Mouse (Mus musculus) activated CD4-positive, CD25-positive, alpha-beta regulatory T cell (primary cell): ENCODE data around the gene S1pr4. TPM values are rescaled to one million over a fixed set of nuclear protein-coding genes. Genes with fewer than 3 reads are reported as not detected.

Experiments used
- polyA plus RNA-seq, 2 experiments: library from polyadenylated mRNA; unstranded; fragments of 100-300 nt; shearing (Covaris generic); gene quantifications; one replicate each; pipeline ENCODE4 v1.2.1; 2017

S1pr4 gene
- polyA plus RNA-seq: 10 to 100 TPM; 64.8 to 91.5 TPM

DNA sequence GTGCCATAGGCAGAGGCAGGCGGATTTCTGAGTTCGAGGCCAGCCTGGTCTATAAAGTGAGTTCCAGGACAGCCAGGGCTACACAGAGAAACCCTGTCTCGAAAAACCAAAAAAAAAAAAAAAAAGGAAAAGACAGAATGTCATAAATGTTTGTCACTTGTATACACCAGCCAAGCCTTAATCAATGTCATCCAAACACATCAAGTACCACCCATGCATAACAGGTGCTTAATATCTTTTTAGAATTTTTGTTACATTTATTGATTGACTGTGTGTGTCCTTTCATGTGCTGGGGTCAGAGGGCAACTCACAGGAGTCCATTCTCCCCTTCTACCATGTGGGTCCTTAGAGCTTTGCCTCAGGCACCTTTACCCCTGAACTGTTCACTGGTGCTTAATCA lies at the start of gene S1pr4:
TSS of gene S1pr4 (minus strand) at position 101 of the 400 bp plus-strand sequence.

DNA sequence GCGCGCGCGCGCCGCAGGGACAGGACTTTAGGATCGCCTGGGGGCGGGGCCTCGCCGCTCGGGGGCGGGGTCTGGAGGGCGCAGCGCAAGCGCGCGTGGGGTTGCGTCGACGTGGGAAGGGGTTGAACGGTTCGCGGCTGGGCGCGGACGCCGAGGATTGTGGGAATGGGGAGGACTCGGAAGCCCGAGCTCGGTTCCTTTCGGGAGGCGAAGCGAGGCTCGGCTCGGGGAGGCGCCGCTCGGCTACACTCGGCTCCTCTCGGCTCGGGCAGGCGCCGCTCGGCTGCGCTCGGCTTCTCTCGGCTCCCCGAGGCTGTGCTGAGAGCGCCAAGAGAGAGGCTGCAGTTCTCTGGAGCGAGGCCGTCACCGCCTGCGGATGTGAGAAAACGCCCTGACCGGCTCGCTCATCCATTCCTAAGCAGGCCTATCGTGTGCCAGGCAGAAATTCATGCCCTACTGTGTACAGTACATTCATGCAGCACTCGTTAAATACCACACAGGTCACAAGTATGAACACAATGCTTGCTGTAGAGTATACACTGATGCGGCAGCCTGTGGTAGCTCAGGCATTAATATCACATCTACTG lies 45.3 kb upstream of the S1pr4 start, which contains the start of gene Gna11:
TSS of gene Gna11 (minus strand) at position 30 of the 587 bp plus-strand sequence.

DNA sequence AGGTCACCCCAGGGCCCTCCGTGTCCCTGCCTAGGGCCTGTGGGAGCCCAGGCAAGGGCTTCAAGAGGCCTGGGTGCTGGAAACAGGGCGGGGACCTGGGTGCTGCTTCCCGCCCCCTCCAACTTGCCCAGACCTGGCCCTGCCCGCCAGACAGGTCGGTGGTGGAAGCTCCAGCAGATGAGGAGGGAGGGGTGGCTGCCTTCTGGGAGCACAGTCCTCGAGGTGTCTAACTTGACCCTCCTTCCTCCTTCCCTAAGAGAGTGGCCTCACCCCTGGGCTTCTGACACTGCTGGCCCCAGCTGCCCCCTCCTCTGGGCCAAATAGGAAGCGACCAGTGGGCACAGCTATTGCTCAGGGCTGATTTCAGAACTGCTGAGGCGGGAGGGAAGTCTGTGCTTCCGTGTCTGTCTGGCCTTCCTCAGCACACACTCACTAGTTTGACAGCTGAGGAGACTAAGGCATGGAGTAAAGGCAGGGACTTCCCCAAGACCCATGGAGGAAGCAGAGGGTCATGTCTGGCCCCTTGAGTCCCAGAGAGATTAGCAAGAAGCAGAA lies 24.2 kb upstream of the S1pr4 start, which contains the start of gene Gna15:
TSS of gene Gna15 (minus strand) at position 175 of the 555 bp plus-strand sequence.

DNA sequence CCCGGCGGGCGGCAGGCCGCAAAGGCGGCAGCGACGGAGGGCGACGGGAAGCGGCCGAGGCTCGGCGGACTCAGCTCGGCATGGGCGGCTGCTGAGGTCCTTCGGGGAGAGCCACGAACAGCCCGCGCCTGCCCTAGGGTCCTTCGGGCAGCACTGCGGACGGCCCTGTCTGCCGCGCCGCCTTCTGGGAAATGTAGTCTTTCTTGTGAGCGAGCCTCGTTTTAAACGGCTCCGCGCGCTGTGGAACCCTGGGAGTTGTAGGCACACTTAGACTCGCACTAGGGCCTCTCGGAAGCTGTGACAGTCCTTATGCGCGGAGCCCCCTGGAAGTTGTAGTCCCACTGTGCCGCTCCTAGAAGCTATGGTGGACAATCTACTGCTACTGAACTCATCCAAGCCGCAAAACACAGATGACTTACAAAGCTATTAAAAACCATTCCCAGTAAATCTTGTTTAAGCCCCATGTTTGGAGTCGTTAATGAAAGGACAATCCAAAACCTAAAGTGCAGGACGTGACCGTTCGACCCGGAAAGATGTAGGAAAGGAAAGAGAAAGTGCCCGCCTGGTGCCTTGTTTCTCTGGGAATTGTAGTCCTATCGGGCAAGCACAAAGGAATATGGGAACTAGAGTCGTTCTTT lies 3.5 kb downstream of the S1pr4 start, which contains the start of gene Ncln:
TSS of gene Ncln (minus strand) at position 129 of the 638 bp plus-strand sequence.

DNA sequence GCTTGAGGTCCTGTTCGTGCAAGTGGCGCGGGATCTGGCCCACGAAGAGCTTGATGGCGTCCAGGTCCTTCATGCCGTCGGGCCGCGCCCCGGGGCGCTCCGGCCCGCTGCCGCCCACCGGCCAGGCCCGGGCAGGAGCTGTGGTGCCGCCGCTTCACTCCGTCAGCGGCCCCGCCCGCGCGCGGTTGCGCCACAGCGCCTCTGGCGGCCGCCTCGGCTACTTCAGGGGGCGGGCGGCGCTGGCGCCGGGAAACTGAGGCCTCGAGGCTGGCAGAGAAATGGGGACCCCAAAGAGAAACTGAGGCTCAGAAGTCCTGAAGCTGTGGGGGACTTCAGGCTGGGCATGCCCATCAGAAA lies 17.4 kb downstream of the S1pr4 start, which contains the start of gene Celf5:
TSS of gene Celf5 (minus strand) at position 177 of the 357 bp plus-strand sequence.

DNA sequence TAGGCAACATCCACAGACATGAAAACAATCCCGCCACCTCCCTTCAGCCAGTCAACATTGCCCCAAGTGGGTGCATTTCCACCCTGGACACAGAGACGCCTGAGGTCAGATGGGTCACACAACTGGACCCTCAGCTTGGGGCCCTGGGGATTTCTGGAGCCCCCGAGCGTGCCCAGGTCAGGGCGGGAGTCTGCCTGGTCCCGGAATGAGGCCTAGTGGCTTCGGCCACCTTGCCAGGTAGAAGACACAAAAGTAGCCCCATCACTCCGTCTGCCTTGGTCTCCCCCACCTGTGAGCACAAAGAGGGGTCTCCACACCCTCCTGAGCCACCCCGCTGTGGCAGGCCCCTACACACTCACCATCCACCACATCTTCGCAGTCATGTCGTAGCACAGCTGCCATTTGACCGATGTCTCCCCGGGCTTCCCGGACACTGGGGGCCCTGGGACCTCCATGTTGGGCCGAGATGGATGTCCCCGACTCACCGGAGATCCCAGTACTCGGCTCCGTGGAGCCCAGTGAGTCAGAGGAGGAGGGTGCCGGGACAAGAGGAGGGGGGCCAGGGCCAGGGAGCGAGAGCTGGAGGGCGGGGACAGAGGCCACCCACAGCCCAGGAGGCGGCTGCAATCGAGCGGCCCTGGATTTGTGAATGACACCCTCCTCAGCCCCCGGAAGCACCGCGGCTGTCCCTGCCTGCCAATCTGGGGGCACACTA lies 44.6 kb downstream of the S1pr4 start, which contains the start of gene Nfic:
TSS of gene Nfic (minus strand) at position 455 of the 715 bp plus-strand sequence.

Other genes starting within 250 kb of the S1pr4 start
- 100 to 1,000 TPM in 1 of 2 experiments, 10 to 100 TPM in 1; 63.7 to 239 TPM for gene Matk, start 247.2 kb downstream of the S1pr4 start, polyA plus RNA-seq
- gene Mrpl54, start 233.2 kb downstream of the S1pr4 start, polyA plus RNA-seq: 100 to 1,000 TPM; 153 to 154 TPM
- 10 to 100 TPM; 33.8 to 50.0 TPM for gene Apba3, start 233.2 kb downstream of the S1pr4 start, polyA plus RNA-seq
- gene Tjp3, start 208.6 kb downstream of the S1pr4 start, polyA plus RNA-seq: 10 to 100 TPM in 1 of 2 experiments, 1 to 10 TPM in 1; 9.8 to 36.0 TPM
- 10 to 100 TPM; 67.4 to 88.0 TPM for gene Pip5k1c, start 207.2 kb downstream of the S1pr4 start, polyA plus RNA-seq
- gene Cactin, start 179.0 kb downstream of the S1pr4 start, polyA plus RNA-seq: 10 to 100 TPM; 44.2 to 64.0 TPM
- 10 to 100 TPM; 48.0 to 67.1 TPM for gene Tbxa2r, start 171.4 kb downstream of the S1pr4 start, polyA plus RNA-seq
- gene Gipc3, start 156.9 kb downstream of the S1pr4 start, polyA plus RNA-seq: under 1 TPM; 0.05 to 0.08 TPM
- 10 to 100 TPM; 44.4 to 50.7 TPM for gene Hmg20b, start 149.7 kb downstream of the S1pr4 start, polyA plus RNA-seq
- gene Mfsd12, start 142.6 kb downstream of the S1pr4 start, polyA plus RNA-seq: 1 to 10 TPM; 3.7 to 4.0 TPM
- 1 to 10 TPM in 1 of 2 experiments, under 1 TPM in 1; 0.68 to 1.5 TPM for gene 4930404N11Rik, start 134.3 kb downstream of the S1pr4 start, polyA plus RNA-seq
- 10 to 100 TPM; 69.7 to 78.9 TPM for gene Fzr1, start 121.6 kb downstream of the S1pr4 start, polyA plus RNA-seq
- 10 to 100 TPM; 35.0 to 35.8 TPM for gene Dohh, start 115.7 kb downstream of the S1pr4 start, polyA plus RNA-seq
- gene Gm48551, start 115.7 kb downstream of the S1pr4 start, polyA plus RNA-seq: 1 to 10 TPM; 2.2 to 4.9 TPM
- 1 to 10 TPM; 1.1 to 1.6 TPM for gene Gm48552, start 111.1 kb downstream of the S1pr4 start, polyA plus RNA-seq
- 10 to 100 TPM in 1 of 2 experiments, 1 to 10 TPM in 1; 6.3 to 12.2 TPM for gene Smim24, start 107.1 kb downstream of the S1pr4 start, polyA plus RNA-seq
- gene Nfic, start 44.5 kb downstream of the S1pr4 start, polyA plus RNA-seq: 10 to 100 TPM; 14.8 to 22.7 TPM
- gene Celf5, start 17.4 kb downstream of the S1pr4 start, polyA plus RNA-seq: under 1 TPM; 0.14 to 0.73 TPM
- 10 to 100 TPM; 78.9 to 96.7 TPM for gene Ncln, start 3.7 kb downstream of the S1pr4 start, polyA plus RNA-seq
- gene Gna15, start 24.1 kb upstream of the S1pr4 start, polyA plus RNA-seq: 10 to 100 TPM; 29.2 to 77.3 TPM
- 10 to 100 TPM; 18.6 to 21.0 TPM for gene Gna11, start 45.1 kb upstream of the S1pr4 start, polyA plus RNA-seq
- 1,000 to 10,000 TPM; 1,214 to 1,244 TPM for gene Aes, start 59.4 kb upstream of the S1pr4 start, polyA plus RNA-seq
- 1 to 10 TPM; 1.1 to 2.0 TPM for gene Tle2, start 74.4 kb upstream of the S1pr4 start, polyA plus RNA-seq
- under 1 TPM; 0.43 to 0.88 TPM for gene Tle6, start 100.9 kb upstream of the S1pr4 start, polyA plus RNA-seq
- gene BC025920, start 106.1 kb upstream of the S1pr4 start, polyA plus RNA-seq: 1 to 10 TPM in 1 of 2 experiments, under 1 TPM in 1; 0.72 to 3.1 TPM
- 10 to 100 TPM; 10.7 to 20.6 TPM for gene Sirt6, start 127.7 kb upstream of the S1pr4 start, polyA plus RNA-seq
- 1 to 10 TPM; 1.9 to 5.6 TPM for gene Ankrd24, start 128.4 kb upstream of the S1pr4 start, polyA plus RNA-seq
- 1 to 10 TPM; 6.8 to 9.1 TPM for gene Gm10778, start 148.9 kb upstream of the S1pr4 start, polyA plus RNA-seq
- 10 to 100 TPM; 17.2 to 21.1 TPM for gene Zfp433, start 204.7 kb upstream of the S1pr4 start, polyA plus RNA-seq